Mouse (Mus musculus): Measurements from ENCODE around the gene Zranb3.
"Not testable (repeated sequence)": the region's sequence is repeated elsewhere in the genome, so short reads cannot be mapped to it uniquely, and the experiment has no call there.

Zranb3 gene

GRCm38 (mm10) chr1:128102641-128103461 is at the start of gene Zranb3, which contains the start of gene R3hdm1:
Gene Zranb3, minus strand, starts transcription at chr1:128103047.
Gene R3hdm1, plus strand, starts transcription at chr1:128103301.
- DNase-seq, result peak; percentile 97

GRCm38 (mm10) chr1:128141737-128142136 is 38.9 kb upstream of the Zranb3 start:
- peak; percentile 5 for DNase-seq

- DNase-seq, result no peak
Measured at GRCm38 (mm10) chr1:128141039-128141438, 38.2 kb upstream of the Zranb3 start.

GRCm38 (mm10) chr1:128136222-128136621 is 33.4 kb upstream of the Zranb3 start:
- DNase-seq, result not testable (repeated sequence)

- no peak for DNase-seq
Measured at GRCm38 (mm10) chr1:128120913-128121627, 18.2 kb upstream of the Zranb3 start.

- DNase-seq, result peak; percentile 77
Measured at GRCm38 (mm10) chr1:128103520-128104088, 757 bp upstream of the Zranb3 start.

- peak; percentile 92 for DNase-seq
Measured at GRCm38 (mm10) chr1:128102251-128102640, 601 bp downstream of the Zranb3 start.

- no peak for DNase-seq
Measured at GRCm38 (mm10) chr1:128098309-128098708, 4.5 kb downstream of the Zranb3 start.

GRCm38 (mm10) chr1:128094686-128095085 is 8.2 kb downstream of the Zranb3 start:
- no peak for DNase-seq

- no peak for DNase-seq
Measured at GRCm38 (mm10) chr1:128082800-128083199, 20.0 kb downstream of the Zranb3 start.

- no peak for DNase-seq
Measured at GRCm38 (mm10) chr1:128081873-128082272, 21.0 kb downstream of the Zranb3 start.

- DNase-seq, result no peak
Measured at GRCm38 (mm10) chr1:128080936-128081696, 21.7 kb downstream of the Zranb3 start.

- no peak for DNase-seq
Measured at GRCm38 (mm10) chr1:128078646-128079045, 24.2 kb downstream of the Zranb3 start.

GRCm38 (mm10) chr1:128077788-128078187 is 25.1 kb downstream of the Zranb3 start:
- no peak for DNase-seq

GRCm38 (mm10) chr1:128076791-128077479 is 25.9 kb downstream of the Zranb3 start:
- no peak for DNase-seq

GRCm38 (mm10) chr1:128073051-128073450 is 29.8 kb downstream of the Zranb3 start:
- no peak for DNase-seq

- DNase-seq, result no peak
Measured at GRCm38 (mm10) chr1:128070003-128070402, 32.8 kb downstream of the Zranb3 start.

GRCm38 (mm10) chr1:128068945-128069397 is 33.9 kb downstream of the Zranb3 start:
- DNase-seq, result peak; percentile 19

- DNase-seq, result no peak
Measured at GRCm38 (mm10) chr1:128064716-128065115, 38.1 kb downstream of the Zranb3 start.

GRCm38 (mm10) chr1:128062167-128062566 is 40.7 kb downstream of the Zranb3 start:
- no peak for DNase-seq

- no peak for DNase-seq
Measured at GRCm38 (mm10) chr1:128061401-128061800, 41.4 kb downstream of the Zranb3 start.

All from embryo, embryonic 11 days (tissue).